Mouse (Mus musculus): ENCODE measurements at regions not wholly inside any gene's neighbourhood (a gene's known extent, or its start where the extent isn't known, plus 50 kb on each side); places are given as distances from the start of the nearest gene placed in this dataset.

- TF ChIP-seq CTCF (IDR thresholded peaks at IDR 0.05; ENCODE audit: insufficient read depth, low read length): no peak
- TF ChIP-seq POLR2A (IDR thresholded peaks at IDR 0.05; ENCODE audit: borderline replicate concordance, extremely low read depth, low read depth, low read length): no peak
Observed at GRCm38 (mm10) chr8:57209584-57209983, 111.2 kb upstream of the Hand2 start.
